Mouse (Mus musculus) layer of hippocampus, adult 11-12 months (tissue): Measurements from ENCODE around the gene Prn.

ENCODE experiments used
- DNase-seq: peaks from one replicate; pipeline ENCODE4 v3.0.0; 2022; ENCODE audit warnings: low spot score

Prn gene

DNA sequence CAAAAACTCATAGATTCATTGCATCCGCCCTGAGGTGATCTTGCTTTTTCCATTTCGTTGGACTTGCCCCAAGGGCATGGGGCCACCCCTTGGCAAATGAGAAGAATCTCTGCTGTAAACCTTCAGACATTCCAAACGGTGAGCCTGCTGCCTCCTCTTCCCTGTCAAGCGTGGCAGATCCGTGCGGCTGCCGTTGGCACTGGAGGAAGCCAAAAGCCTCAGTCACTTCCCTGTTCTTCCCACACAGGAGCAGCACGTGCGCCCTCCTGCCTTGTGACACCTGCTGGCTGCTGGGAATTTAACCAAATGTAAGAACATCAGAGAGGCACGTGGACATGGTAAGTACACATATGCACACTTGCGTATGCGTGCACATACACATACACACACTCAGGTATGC lies 86.0 kb downstream of the Prn start:
- DNase-seq, result no peak

DNA sequence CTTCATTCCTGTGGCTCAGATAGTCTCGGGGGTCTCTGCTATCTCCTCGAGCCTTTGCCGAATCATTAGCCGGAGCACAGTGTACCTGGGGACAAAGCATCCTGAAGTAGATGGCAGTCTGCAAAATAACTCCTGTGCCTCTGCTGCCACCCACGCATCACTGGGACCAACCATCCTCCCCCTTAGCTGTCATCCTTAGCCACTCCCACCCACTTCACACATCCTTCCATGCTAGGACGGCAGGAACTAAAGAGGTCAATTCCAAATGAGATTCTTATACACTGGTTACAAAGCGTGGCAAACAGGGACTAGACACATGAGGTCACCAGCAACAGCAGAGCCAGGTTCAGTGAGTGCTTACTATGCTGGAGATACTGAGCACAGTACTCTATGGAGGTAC lies 86.6 kb downstream of the Prn start:
- DNase-seq, result no peak

DNA sequence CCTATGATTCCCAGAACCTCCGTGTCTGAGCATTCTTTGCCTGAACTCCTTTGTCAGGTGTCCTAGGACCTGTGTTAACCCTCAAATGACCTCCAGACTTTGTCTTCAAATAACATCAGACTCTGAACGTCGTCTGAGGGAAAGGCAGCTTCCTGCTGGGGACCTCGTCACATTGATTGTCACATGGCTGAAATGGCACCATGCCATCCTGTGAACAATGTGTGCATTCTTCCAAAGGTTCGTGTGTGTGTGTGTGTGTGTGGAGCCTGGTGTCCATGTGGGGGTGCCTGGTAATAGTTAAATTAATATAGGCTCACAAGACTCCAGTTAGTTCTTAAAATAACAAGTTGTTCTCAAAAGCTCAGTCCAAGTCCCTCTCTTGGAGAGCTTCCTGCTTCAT lies 87.6 kb downstream of the Prn start:
- no peak for DNase-seq

DNA sequence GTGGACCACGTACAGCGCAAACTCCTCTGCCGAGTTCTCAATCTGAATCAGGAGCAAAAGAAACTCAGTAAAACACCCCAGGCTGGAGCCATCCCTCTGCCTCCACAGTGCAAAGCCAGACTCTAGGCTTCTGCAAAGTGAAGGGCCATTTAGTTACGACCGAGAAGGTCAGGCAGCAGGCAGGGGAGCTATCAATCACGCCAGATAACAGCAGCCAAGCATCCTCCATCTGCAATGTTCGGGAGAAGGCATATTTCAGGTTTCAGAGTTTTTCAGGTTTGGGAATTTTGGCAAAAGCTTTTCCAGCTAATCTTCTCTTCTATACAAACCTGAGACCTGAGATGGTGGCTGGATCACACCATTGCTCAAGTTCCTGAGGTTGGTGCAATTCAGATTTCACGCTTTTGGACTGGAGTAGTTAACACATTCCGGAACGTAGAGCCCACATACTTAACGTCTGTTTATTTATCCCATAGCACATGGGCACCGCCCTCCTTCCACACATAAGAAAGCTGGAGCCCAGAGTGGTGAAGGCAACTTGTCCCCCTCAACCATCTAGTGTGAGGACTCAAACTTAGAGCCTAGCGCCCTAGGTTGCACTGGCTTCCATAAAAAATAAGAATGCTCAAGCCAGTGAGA lies 92.1 kb downstream of the Prn start:
- no peak for DNase-seq

DNA sequence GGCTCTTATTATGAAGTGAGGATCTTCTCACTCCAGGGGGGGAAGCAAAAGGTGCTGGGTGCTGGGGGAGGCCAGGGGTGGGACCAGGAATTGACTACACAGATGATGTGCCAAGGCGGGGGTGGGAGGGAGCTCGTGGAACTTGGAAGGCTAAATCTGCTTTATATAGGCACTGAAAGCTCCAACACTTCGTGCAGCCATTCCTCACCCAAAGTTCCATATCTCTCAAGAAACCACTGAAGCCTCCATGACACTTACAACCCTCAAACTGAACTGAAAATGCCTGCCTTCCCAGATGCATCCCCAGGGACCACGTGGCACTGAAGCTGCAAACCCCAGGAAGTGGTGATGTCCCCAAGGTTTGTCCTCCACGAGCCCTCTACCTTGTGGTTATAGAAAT lies 94.2 kb downstream of the Prn start:
- no peak for DNase-seq

DNA sequence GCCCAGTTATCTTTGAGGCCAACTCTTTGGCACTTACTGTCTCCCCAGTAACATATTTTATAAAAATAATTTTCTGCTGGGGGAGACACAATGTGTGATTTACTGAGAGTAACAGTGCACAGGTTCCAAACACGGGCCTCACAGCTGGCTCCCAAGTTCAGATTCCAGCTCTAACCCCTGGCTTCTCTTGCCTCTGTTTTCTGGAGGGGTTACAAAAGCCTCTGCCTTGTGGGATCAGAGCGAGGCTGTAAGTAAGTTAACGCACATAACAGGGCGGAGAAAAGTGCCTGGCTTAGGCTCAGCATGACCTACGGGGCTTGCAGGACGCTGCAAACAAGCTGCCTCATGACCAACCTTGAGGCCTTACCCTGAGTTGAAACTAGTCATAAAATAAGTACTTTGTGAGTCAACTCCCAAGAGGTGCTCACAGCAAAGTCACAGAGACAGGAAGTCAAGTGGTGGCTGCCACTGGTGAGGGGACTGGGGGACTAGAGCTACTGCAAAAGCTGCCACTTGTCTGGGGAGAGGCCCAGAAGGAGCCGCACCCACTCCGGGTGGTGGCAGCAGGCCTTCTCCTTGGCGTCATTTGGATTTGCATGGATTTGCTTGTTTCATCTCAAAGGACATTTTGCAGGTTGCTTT lies 94.9 kb downstream of the Prn start:
- DNase-seq, result no peak

DNA sequence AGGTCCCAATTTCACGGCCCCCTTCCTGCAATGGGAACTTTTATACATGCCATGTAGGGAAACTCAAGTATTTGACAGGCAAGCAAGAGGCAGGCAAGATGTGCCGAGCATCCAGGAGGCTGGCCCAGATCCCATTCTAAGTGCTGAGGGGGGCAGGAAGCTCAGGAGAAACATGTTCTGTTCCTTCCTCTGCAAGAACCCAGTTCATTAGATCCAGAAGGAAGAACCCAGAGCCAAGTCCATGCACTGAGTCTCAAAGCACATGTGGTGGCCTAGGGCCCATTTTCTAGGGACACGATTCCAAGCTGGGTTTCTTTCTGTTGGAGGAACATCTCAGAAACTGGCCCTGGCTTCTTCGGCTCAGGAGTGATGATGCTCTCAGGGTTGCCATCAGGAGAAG lies 95.7 kb downstream of the Prn start:
- DNase-seq, result no peak
